ENCODE assay signal across 9 mouse cellular contexts in genomic region chr16:50799145-50799794, GRCm38 (mm10).
A peak's percentile ranks its signal among the peaks of the same experiment; 100 is the strongest.
DNase-seq lines count a peak whose midpoint lies in the region; ATAC-seq lines count a peak whose summit lies in the region.
"Had no signal": no experiment of that assay in that cellular context is flagged by ENCODE, and none has a peak within 500 bp of the region (broad histone marks: within the 10 kb centered on the region; RNA-seq: fewer than 3 reads in every experiment).

No protein-coding gene starts in this region.

- H3K4me3 ChIP-seq in embryonic facial prominence, embryonic 11.5 days (ENCODE audit: low read depth, low read length), result no peak overlapping the region
- H3K4me3 ChIP-seq in hindbrain, embryonic 15.5 days, result no peak overlapping the region
- no peak overlapping the region for H3K4me3 ChIP-seq in midbrain, embryonic 13.5 days (replicated peaks)
- H3K4me3 ChIP-seq: lung, embryonic 15.5 days had no signal

- H3K4me2 ChIP-seq in embryonic facial prominence, embryonic 11.5 days (ENCODE audit: low read depth, low read length), result no peak overlapping the region
- no peak overlapping the region for H3K4me2 ChIP-seq in hindbrain, embryonic 15.5 days
- no peak overlapping the region for H3K4me2 ChIP-seq in midbrain, embryonic 13.5 days (replicated peaks)
- H3K4me2 ChIP-seq: lung, embryonic 15.5 days had no signal

- no peak for ATAC-seq in embryonic facial prominence, embryonic 11.5 days (replicated peaks; ENCODE audit: insufficient number of reproducible peaks, low FRiP score, low TSS enrichment, low read depth)
- ATAC-seq in hindbrain, embryonic 15.5 days (ENCODE audit: low FRiP score, low read depth), result peak; percentile 79
- ATAC-seq in midbrain, embryonic 13.5 days, result peak; percentile 82

- 45% methylated on average over 10 of the region's 10 CpGs for WGBS in embryonic facial prominence, embryonic 11.5 days
- 43% methylated on average over 10 of the region's 10 CpGs for WGBS in hindbrain, embryonic 15.5 days
- WGBS in midbrain, embryonic 13.5 days, result 51% methylated on average over 10 of the region's 10 CpGs

- H3K27me3 ChIP-seq in embryonic facial prominence, embryonic 11.5 days (ENCODE audit: control insufficient read depth, insufficient read depth, low read length), result no peaks in the 10 kb centered on the region
- no peaks in the 10 kb centered on the region for H3K27me3 ChIP-seq in hindbrain, embryonic 15.5 days
- H3K27me3 ChIP-seq in midbrain, embryonic 13.5 days, result no peaks in the 10 kb centered on the region
- H3K27me3 ChIP-seq: lung, embryonic 15.5 days had no signal

- peak; percentile 18 to 65 for DNase-seq in heart, adult 18-20 months
- no peak for DNase-seq in heart, adult 11 months
- peak; percentile 74 for DNase-seq in adrenal gland, postnatal 14 days
- peak; percentile 81 for DNase-seq in embryonic facial prominence, embryonic 11.5 days (ENCODE audit: low spot score)
- DNase-seq in left cerebral cortex, adult 18-20 months (ENCODE audit: low spot score in 2 of 2), result peak; percentile 76 to 78
- peak; percentile 80 for DNase-seq in testis, postnatal 10 days (ENCODE audit: low spot score)

- no peak overlapping the region for H3K27ac ChIP-seq in embryonic facial prominence, embryonic 11.5 days (replicated peaks; ENCODE audit: low read depth, low read length)
- H3K27ac ChIP-seq in hindbrain, embryonic 15.5 days (replicated peaks), result no peak overlapping the region
- no peak overlapping the region for H3K27ac ChIP-seq in midbrain, embryonic 13.5 days
- H3K27ac ChIP-seq: lung, embryonic 15.5 days had no signal

- H3K36me3 ChIP-seq in embryonic facial prominence, embryonic 11.5 days (replicated peaks; ENCODE audit: control insufficient read depth, insufficient read depth, low read depth, low read length), result no peaks in the 10 kb centered on the region
- H3K36me3 ChIP-seq in hindbrain, embryonic 15.5 days, result no peaks in the 10 kb centered on the region
- no peaks in the 10 kb centered on the region for H3K36me3 ChIP-seq in midbrain, embryonic 13.5 days
- H3K36me3 ChIP-seq: lung, embryonic 15.5 days had no signal

- H3K9me3 ChIP-seq in embryonic facial prominence, embryonic 11.5 days (replicated peaks; ENCODE audit: control insufficient read depth, low read length), result no peaks in the 10 kb centered on the region
- H3K9me3 ChIP-seq in hindbrain, embryonic 15.5 days, result no peaks in the 10 kb centered on the region
- H3K9me3 ChIP-seq in midbrain, embryonic 13.5 days, result no peaks in the 10 kb centered on the region
- H3K9me3 ChIP-seq: lung, embryonic 15.5 days had no signal

- H3K4me1 ChIP-seq in embryonic facial prominence, embryonic 11.5 days (ENCODE audit: control insufficient read depth, insufficient read depth, low read length), result no peaks in the 10 kb centered on the region
- H3K4me1 ChIP-seq in hindbrain, embryonic 15.5 days (replicated peaks), result peaks cover 6% of the 10 kb centered on the region; the same call in 1 of the 2 replicates
- no peaks in the 10 kb centered on the region for H3K4me1 ChIP-seq in midbrain, embryonic 13.5 days (replicated peaks)
- H3K4me1 ChIP-seq: lung, embryonic 15.5 days had no signal

- H3K9ac ChIP-seq in embryonic facial prominence, embryonic 11.5 days (replicated peaks; ENCODE audit: low read length), result no peak overlapping the region
- H3K9ac ChIP-seq in hindbrain, embryonic 15.5 days, result no peak overlapping the region
- no peak overlapping the region for H3K9ac ChIP-seq in midbrain, embryonic 13.5 days (replicated peaks)
- H3K9ac ChIP-seq: lung, embryonic 15.5 days had no signal
